Mouse (Mus musculus): ENCODE results near the gene Ctsz. TPM values are rescaled to one million over a fixed set of nuclear protein-coding genes. Genes with fewer than 3 reads are reported as not detected.
A peak's percentile ranks its signal among the peaks of the same experiment; 100 is the strongest.

Ctsz gene
- polyA plus RNA-seq, 1 experiment: 244 TPM

DNA sequence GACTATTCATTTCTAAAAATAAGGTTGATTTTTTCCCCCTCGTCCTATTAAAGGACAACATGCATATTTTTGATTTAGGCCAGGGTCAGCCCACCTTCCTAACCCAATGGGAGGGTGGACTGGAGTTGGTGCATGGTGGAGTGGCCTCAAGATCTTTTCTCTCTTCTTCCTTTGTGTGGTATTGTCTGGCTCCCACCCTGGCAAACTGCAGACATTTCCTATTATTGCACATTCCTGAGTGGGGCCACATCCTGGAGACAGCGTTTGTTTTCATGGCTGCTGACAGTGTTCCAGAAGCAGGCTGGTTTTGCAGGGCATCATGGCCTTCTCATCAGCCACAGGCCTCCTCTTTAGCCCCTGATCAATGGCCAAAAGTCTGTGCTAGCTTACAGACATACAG, 4.2 kb upstream of the Ctsz start:
- H3K79me2 ChIP-seq (ENCODE audit: control insufficient read depth, insufficient read depth): peaks cover 6% of the 10 kb centered on the region
- no peaks in the 10 kb centered on the region for H3K36me3 ChIP-seq (ENCODE audit: control insufficient read depth, insufficient read depth)
- H3K27me3 ChIP-seq (ENCODE audit: control insufficient read depth, insufficient read depth, insufficient read length): no peaks in the 10 kb centered on the region
- H3K4me3 ChIP-seq: no peak overlapping the region
- no peak overlapping the region for H3ac ChIP-seq (ENCODE audit: control insufficient read depth, insufficient read length)
- TF ChIP-seq MYOD1 (IDR thresholded peaks at IDR 0.05; ENCODE audit: control insufficient read depth in 1 of 3, insufficient read length in 2 of 3, low read depth in 2 of 3) (no peak), USF1 (IDR thresholded peaks at IDR 0.05; ENCODE audit: low read depth) (no peak), POLR2AphosphoS2 (IDR thresholded peaks at IDR 0.05; ENCODE audit: insufficient read length, low read depth) (no peak), SRF (IDR thresholded peaks at IDR 0.05; ENCODE audit: control insufficient read depth, insufficient read length, low read depth) (no peak), E2F4 (IDR thresholded peaks at IDR 0.05; ENCODE audit: insufficient read depth) (no peak), TCF3 (IDR thresholded peaks at IDR 0.05; ENCODE audit: insufficient read length, low read depth) (no peak), MYOG (IDR thresholded peaks at IDR 0.05; ENCODE audit: control insufficient read depth in 1 of 3, insufficient read depth in 1 of 3, insufficient read length in 2 of 3, low read depth in 2 of 3) (no peak), MAX (IDR thresholded peaks at IDR 0.05; ENCODE audit: low read depth) (no peak)
- no peak overlapping the region for H3K4me2 ChIP-seq (ENCODE audit: low read depth)

DNA sequence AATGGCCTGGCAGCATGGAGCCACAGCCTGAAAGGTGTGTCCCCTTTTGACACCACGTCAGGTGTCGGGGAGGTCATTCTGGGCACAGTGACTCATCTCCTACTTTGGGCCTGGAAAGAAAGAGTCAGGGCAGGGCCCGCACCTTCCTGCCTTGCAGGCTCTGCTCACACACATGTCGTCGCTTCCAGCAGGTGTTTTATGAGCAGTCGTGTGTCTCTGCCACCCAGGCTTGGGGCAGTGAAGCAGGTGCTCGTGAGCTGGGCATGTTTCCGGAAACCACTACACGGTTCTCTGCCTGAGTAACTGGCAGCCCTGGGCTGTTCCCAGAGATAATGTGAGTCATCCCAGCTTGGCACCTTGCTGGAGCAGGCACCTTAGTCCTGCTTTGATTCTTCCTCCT, 3.6 kb upstream of the Ctsz start:
- H3K79me2 ChIP-seq (ENCODE audit: control insufficient read depth, insufficient read depth): peaks cover 7% of the 10 kb centered on the region
- no peak overlapping the region for H3K4me3 ChIP-seq
- no peak overlapping the region for H3ac ChIP-seq (ENCODE audit: control insufficient read depth, insufficient read length)
- H3K4me2 ChIP-seq (ENCODE audit: low read depth): no peak overlapping the region
- no peak for TF ChIP-seq USF1 (IDR thresholded peaks at IDR 0.05; ENCODE audit: low read depth)
- TF ChIP-seq CEBPB (IDR thresholded peaks at IDR 0.05; ENCODE audit: insufficient read depth, poor library complexity, severe bottlenecking): no peak
- no peak for TF ChIP-seq POLR2A (IDR thresholded peaks at IDR 0.05; ENCODE audit: insufficient read length, low read depth)
- TF ChIP-seq TCF12 (IDR thresholded peaks at IDR 0.05; ENCODE audit: insufficient read depth, poor library complexity, severe bottlenecking): no peak
- peak in 2 of 3 experiments; percentile 44 to 86 for TF ChIP-seq MYOG (IDR thresholded peaks at IDR 0.05; ENCODE audit: control insufficient read depth in 1 of 3, insufficient read depth in 1 of 3, insufficient read length in 2 of 3, low read depth in 2 of 3)
- TF ChIP-seq TCF3 (IDR thresholded peaks at IDR 0.05; ENCODE audit: insufficient read length, low read depth): peak; percentile 19
- peak in 2 of 3 experiments; percentile 63 to 76 for TF ChIP-seq MYOD1 (IDR thresholded peaks at IDR 0.05; ENCODE audit: control insufficient read depth in 1 of 3, insufficient read length in 2 of 3, low read depth in 2 of 3)
- no peaks in the 10 kb centered on the region for H3K36me3 ChIP-seq (ENCODE audit: control insufficient read depth, insufficient read depth)
- no peaks in the 10 kb centered on the region for H3K27me3 ChIP-seq (ENCODE audit: control insufficient read depth, insufficient read depth, insufficient read length)

DNA sequence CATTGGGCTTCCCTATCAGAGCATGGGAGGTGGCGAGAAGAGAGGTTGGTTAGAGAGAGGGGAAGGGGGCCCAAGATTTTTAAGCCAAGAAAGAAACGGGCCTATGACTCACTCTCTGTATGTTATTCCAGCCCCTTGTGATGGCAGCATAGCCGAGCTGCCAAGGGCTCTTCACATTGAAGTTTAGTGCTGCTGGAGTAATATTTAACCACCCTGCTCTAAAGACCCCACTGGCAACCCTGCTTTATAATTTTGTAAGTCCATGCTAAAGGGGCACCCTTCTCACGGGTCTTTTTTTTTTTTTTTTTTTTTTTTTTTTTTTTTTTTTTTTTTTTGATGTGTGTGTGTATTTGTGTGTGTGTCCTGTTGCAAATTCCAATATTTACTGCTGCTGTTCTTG, 3.1 kb upstream of the Ctsz start:
- TF ChIP-seq SRF (IDR thresholded peaks at IDR 0.05; ENCODE audit: control insufficient read depth, insufficient read length, low read depth) (no peak), MYOG (IDR thresholded peaks at IDR 0.05; ENCODE audit: control insufficient read depth in 1 of 3, insufficient read depth in 1 of 3, insufficient read length in 2 of 3, low read depth in 2 of 3) (no peak), MYOD1 (IDR thresholded peaks at IDR 0.05; ENCODE audit: control insufficient read depth in 1 of 3, insufficient read length in 2 of 3, low read depth in 2 of 3) (no peak), CEBPB (IDR thresholded peaks at IDR 0.05; ENCODE audit: insufficient read depth, poor library complexity, severe bottlenecking) (no peak), E2F4 (IDR thresholded peaks at IDR 0.05; ENCODE audit: insufficient read depth) (no peak), MAX (IDR thresholded peaks at IDR 0.05; ENCODE audit: low read depth) (no peak), POLR2A (IDR thresholded peaks at IDR 0.05; ENCODE audit: insufficient read length, low read depth) (no peak), POLR2AphosphoS2 (IDR thresholded peaks at IDR 0.05; ENCODE audit: insufficient read length, low read depth) (no peak), USF1 (IDR thresholded peaks at IDR 0.05; ENCODE audit: low read depth) (no peak), REST (IDR thresholded peaks at IDR 0.05; ENCODE audit: insufficient read depth, insufficient read length) (no peak), TCF3 (IDR thresholded peaks at IDR 0.05; ENCODE audit: insufficient read length, low read depth) (no peak), TCF12 (IDR thresholded peaks at IDR 0.05; ENCODE audit: insufficient read depth, poor library complexity, severe bottlenecking) (no peak)

DNA sequence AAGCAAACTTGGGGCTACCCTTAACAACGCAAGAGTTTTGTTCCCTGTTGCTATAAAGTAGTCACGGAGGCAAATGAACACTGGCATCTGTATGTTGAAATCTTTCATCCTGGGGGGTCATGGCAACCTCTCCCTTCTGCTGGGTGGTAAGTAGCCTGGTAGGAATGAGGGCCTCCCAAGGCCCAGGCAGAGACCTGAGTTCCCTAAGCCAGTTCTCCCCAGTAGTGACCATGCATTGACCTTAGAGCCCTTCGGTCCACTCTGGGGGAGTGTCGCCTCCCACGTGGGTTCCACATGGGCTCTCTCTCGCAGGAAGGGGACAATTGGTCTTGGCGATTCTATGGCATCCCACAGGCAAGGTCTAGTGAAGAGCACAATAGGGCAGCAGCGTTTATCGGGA, 1.1 kb upstream of the Ctsz start:
- TF ChIP-seq TCF12 (IDR thresholded peaks at IDR 0.05; ENCODE audit: insufficient read depth, poor library complexity, severe bottlenecking) (no peak), MAX (IDR thresholded peaks at IDR 0.05; ENCODE audit: low read depth) (no peak), POLR2A (IDR thresholded peaks at IDR 0.05; ENCODE audit: insufficient read length, low read depth) (no peak), SRF (IDR thresholded peaks at IDR 0.05; ENCODE audit: control insufficient read depth, insufficient read length, low read depth) (no peak), E2F4 (IDR thresholded peaks at IDR 0.05; ENCODE audit: insufficient read depth) (no peak), REST (IDR thresholded peaks at IDR 0.05; ENCODE audit: insufficient read depth, insufficient read length) (no peak), TCF3 (IDR thresholded peaks at IDR 0.05; ENCODE audit: insufficient read length, low read depth) (no peak), POLR2AphosphoS2 (IDR thresholded peaks at IDR 0.05; ENCODE audit: insufficient read length, low read depth) (no peak), USF1 (IDR thresholded peaks at IDR 0.05; ENCODE audit: low read depth) (no peak), MYOG (IDR thresholded peaks at IDR 0.05; ENCODE audit: control insufficient read depth in 1 of 3, insufficient read depth in 1 of 3, insufficient read length in 2 of 3, low read depth in 2 of 3) (no peak), CEBPB (IDR thresholded peaks at IDR 0.05; ENCODE audit: insufficient read depth, poor library complexity, severe bottlenecking) (no peak), MYOD1 (IDR thresholded peaks at IDR 0.05; ENCODE audit: control insufficient read depth in 1 of 3, insufficient read length in 2 of 3, low read depth in 2 of 3) (no peak)
- Histone ChIP-seq H3ac (ENCODE audit: control insufficient read depth, insufficient read length) (no peak overlapping the region), H3K4me2 (ENCODE audit: low read depth) (no peak overlapping the region), H3K4me3 (no peak overlapping the region), H3K36me3 (ENCODE audit: control insufficient read depth, insufficient read depth) (no peaks in the 10 kb centered on the region), H3K27me3 (ENCODE audit: control insufficient read depth, insufficient read depth, insufficient read length) (no peaks in the 10 kb centered on the region), H3K79me2 (ENCODE audit: control insufficient read depth, insufficient read depth) (peaks cover 10% of the 10 kb centered on the region)

More for the DNA sequence above, 3.1 kb upstream of the Ctsz start:
- Histone ChIP-seq H3K4me2 (ENCODE audit: low read depth) (no peak overlapping the region), H3K4me3 (no peak overlapping the region), H3K36me3 (ENCODE audit: control insufficient read depth, insufficient read depth) (no peaks in the 10 kb centered on the region), H3K79me2 (ENCODE audit: control insufficient read depth, insufficient read depth) (peaks cover 7% of the 10 kb centered on the region), H3K27me3 (ENCODE audit: control insufficient read depth, insufficient read depth, insufficient read length) (no peaks in the 10 kb centered on the region), H3ac (ENCODE audit: control insufficient read depth, insufficient read length) (no peak overlapping the region)

DNA sequence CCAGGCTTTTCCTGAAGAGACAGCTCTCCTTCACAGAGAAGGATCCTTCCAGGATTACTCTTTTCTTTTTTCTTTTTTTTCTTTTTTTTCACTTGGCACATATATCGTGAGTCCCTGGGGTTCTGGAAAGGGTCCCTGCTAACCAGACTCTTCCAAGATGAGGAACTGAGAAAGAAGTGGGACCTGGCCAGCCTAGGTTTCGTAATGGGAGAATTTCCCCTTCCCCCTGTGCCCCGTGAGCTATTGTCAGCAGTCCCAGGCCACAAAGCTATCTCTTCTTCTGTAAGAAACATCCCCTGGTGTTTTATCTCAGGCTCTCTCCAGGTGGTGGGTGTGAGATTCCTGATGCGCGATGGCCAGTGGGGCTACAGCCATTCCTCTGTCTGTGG, 605 bp upstream of the Ctsz start:
- H3K4me2 ChIP-seq (ENCODE audit: low read depth): peak overlapping the region; percentile 90
- H3K36me3 ChIP-seq (ENCODE audit: control insufficient read depth, insufficient read depth): no peaks in the 10 kb centered on the region
- no peak for TF ChIP-seq POLR2AphosphoS2 (IDR thresholded peaks at IDR 0.05; ENCODE audit: insufficient read length, low read depth)
- TF ChIP-seq CEBPB (IDR thresholded peaks at IDR 0.05; ENCODE audit: insufficient read depth, poor library complexity, severe bottlenecking): no peak
- TF ChIP-seq TCF3 (IDR thresholded peaks at IDR 0.05; ENCODE audit: insufficient read length, low read depth): no peak
- TF ChIP-seq REST (IDR thresholded peaks at IDR 0.05; ENCODE audit: insufficient read depth, insufficient read length): no peak
- no peak for TF ChIP-seq USF1 (IDR thresholded peaks at IDR 0.05; ENCODE audit: low read depth)
- TF ChIP-seq MYOG (IDR thresholded peaks at IDR 0.05; ENCODE audit: control insufficient read depth in 1 of 3, insufficient read depth in 1 of 3, insufficient read length in 2 of 3, low read depth in 2 of 3): no peak
- no peak for TF ChIP-seq E2F4 (IDR thresholded peaks at IDR 0.05; ENCODE audit: insufficient read depth)
- TF ChIP-seq MYOD1 (IDR thresholded peaks at IDR 0.05; ENCODE audit: control insufficient read depth in 1 of 3, insufficient read length in 2 of 3, low read depth in 2 of 3): no peak
- no peak for TF ChIP-seq TCF12 (IDR thresholded peaks at IDR 0.05; ENCODE audit: insufficient read depth, poor library complexity, severe bottlenecking)
- TF ChIP-seq MAX (IDR thresholded peaks at IDR 0.05; ENCODE audit: low read depth): no peak
- no peak for TF ChIP-seq SRF (IDR thresholded peaks at IDR 0.05; ENCODE audit: control insufficient read depth, insufficient read length, low read depth)
- no peak for TF ChIP-seq POLR2A (IDR thresholded peaks at IDR 0.05; ENCODE audit: insufficient read length, low read depth)
- H3K79me2 ChIP-seq (ENCODE audit: control insufficient read depth, insufficient read depth): peaks cover 10% of the 10 kb centered on the region
- H3K4me3 ChIP-seq: peak overlapping the region; percentile 66
- H3ac ChIP-seq (ENCODE audit: control insufficient read depth, insufficient read length): no peak overlapping the region
- H3K27me3 ChIP-seq (ENCODE audit: control insufficient read depth, insufficient read depth, insufficient read length): no peaks in the 10 kb centered on the region

All from myocyte (in vitro differentiated cells).